ENCODE assay signal across 8 mouse cellular contexts in the genomic region with DNA sequence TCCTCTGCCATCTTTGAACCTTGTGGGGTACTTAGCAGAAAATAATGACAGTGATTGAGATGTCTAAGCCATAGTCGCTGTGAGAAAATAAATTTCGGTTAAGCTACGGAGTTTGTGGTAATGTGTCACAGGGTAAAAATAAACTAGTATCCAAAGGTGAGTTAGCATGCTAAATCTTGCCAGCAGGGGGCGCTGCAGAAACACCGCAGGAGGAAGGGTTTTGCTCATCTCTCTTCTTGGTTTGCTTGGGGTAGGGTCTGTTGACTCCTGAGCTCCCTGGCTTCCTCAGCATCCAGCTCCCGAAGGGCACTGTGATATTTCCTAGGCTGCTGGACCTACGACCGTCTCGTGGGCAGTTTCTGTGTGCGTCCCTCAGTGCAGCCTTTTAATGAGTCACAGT. TPM values are rescaled to one million over a fixed set of nuclear protein-coding genes. Genes with fewer than 3 reads are reported as not detected.
DNase-seq lines count a peak whose midpoint lies in the region; ATAC-seq and TF ChIP-seq lines count a peak whose summit lies in the region.
"Had no signal": no experiment of that assay in that cellular context is flagged by ENCODE, and none has a peak within 500 bp of the region (broad histone marks: within the 10 kb centered on the region; RNA-seq: fewer than 3 reads in every experiment).

No protein-coding gene starts in this region.

- no peaks in the 10 kb centered on the region; the same call in 1 of the 2 replicates for H3K27me3 ChIP-seq in kidney, adult 2 months (replicated peaks; ENCODE audit: control insufficient read depth, insufficient read depth, low read length)
- no peaks in the 10 kb centered on the region for H3K27me3 ChIP-seq in kidney, embryonic 14.5 days (ENCODE audit: control insufficient read depth, insufficient read depth, low read length)
- H3K27me3 ChIP-seq in CH12.LX (replicated peaks), result peaks cover 12% of the 10 kb centered on the region

- H3K79me2 ChIP-seq in CH12.LX (replicated peaks; ENCODE audit: control insufficient read depth, extremely low read depth, insufficient read depth, poor library complexity, severe bottlenecking), result no peaks in the 10 kb centered on the region

- no peak for TF ChIP-seq EP300 in CH12.LX (IDR thresholded peaks at IDR 0.05; ENCODE audit: low read length)

- dilution Hi-C loops in CH12.LX (cut with MboI; ENCODE audit: extremely low pct_ligation_motif_present, extremely low pct_unique_long_range_greater_than_20kb, low sequenced_read_pairs), result no loop called here

- no peak overlapping the region for H3K9ac ChIP-seq in kidney, embryonic 14.5 days (ENCODE audit: low read depth, low read length)
- H3K9ac ChIP-seq in CH12.LX (ENCODE audit: insufficient read depth, low read depth), result no peak overlapping the region

- no peaks in the 10 kb centered on the region for H3K9me3 ChIP-seq in kidney, embryonic 14.5 days (ENCODE audit: control insufficient read depth, low read length)
- peaks cover 6% of the 10 kb centered on the region for H3K9me3 ChIP-seq in CH12.LX (replicated peaks; ENCODE audit: low read length)

- 57% methylated on average over 10 of the region's 10 CpGs for WGBS in kidney, adult 2 months
- WGBS in kidney, embryonic 14.5 days, result 56% methylated on average over 10 of the region's 10 CpGs

- ATAC-seq in kidney, embryonic 14.5 days (ENCODE audit: low FRiP score, low TSS enrichment), result no peak

- no peak for TF ChIP-seq POLR2A in kidney, adult 2 months (IDR thresholded peaks at IDR 0.05; ENCODE audit: low read depth, low read length)
- TF ChIP-seq POLR2A in CH12.LX (IDR thresholded peaks at IDR 0.05; ENCODE audit: low read depth, low read length), result no peak

- H3K4me2 ChIP-seq in kidney, embryonic 14.5 days (replicated peaks; ENCODE audit: low read depth, low read length), result no peak overlapping the region
- H3K4me2 ChIP-seq in CH12.LX (ENCODE audit: insufficient read depth, low read depth, poor library complexity, severe bottlenecking), result no peak overlapping the region; the same call in 1 of the 2 replicates

- no peaks in the 10 kb centered on the region for H3K4me1 ChIP-seq in kidney, adult 2 months (ENCODE audit: control insufficient read depth, insufficient read depth, low read length)
- no peaks in the 10 kb centered on the region for H3K4me1 ChIP-seq in kidney, embryonic 14.5 days (ENCODE audit: control insufficient read depth, insufficient read depth, low read length)
- peaks cover 0 to 3% of the 10 kb centered on the region in 2 experiments; a peak in 2 of 4 replicates for H3K4me1 ChIP-seq in CH12.LX (ENCODE audit: control insufficient read depth in 1 of 2, insufficient read depth in 2 of 2)

- peak; percentile 59 for TF ChIP-seq RAD21 in CH12.LX (IDR thresholded peaks at IDR 0.05; ENCODE audit: low read depth, low read length)

- peak; percentile 70 for TF ChIP-seq CTCF in kidney, adult 2 months (conservative IDR thresholded peaks at IDR 0.05; ENCODE audit: insufficient read depth, insufficient read length, low read depth, low read length)
- peak; percentile 79 to 87 for TF ChIP-seq CTCF in CH12.LX (conservative IDR thresholded peaks at IDR 0.05 in 1 of 2, IDR thresholded peaks at IDR 0.05 in 1 of 2; ENCODE audit: low read depth in 2 of 2, low read length in 2 of 2)

- no peaks in the 10 kb centered on the region for H3K36me3 ChIP-seq in kidney, adult 2 months (ENCODE audit: control insufficient read depth, insufficient read depth, low read length)
- no peaks in the 10 kb centered on the region for H3K36me3 ChIP-seq in kidney, embryonic 14.5 days (ENCODE audit: control insufficient read depth, insufficient read depth, low read length)
- H3K36me3 ChIP-seq in CH12.LX (replicated peaks in 1 of 2; ENCODE audit: control insufficient read depth in 1 of 2, insufficient read depth in 1 of 2, low read length in 1 of 2), result no peaks in the 10 kb centered on the region

- in situ Hi-C loops in CH12.LX (cut with MboI; ENCODE audit: low pct_ligation_motif_present, low pct_unique_long_range_greater_than_20kb, low sequenced_read_pairs), result no loop called here

- no peak overlapping the region for H3K27ac ChIP-seq in kidney, adult 2 months (ENCODE audit: insufficient read depth, low read depth, low read length)
- H3K27ac ChIP-seq in kidney, embryonic 14.5 days (ENCODE audit: low read depth, low read length), result no peak overlapping the region
- no peak overlapping the region for H3K27ac ChIP-seq in CH12.LX (ENCODE audit: insufficient read depth, low read depth)
- H3K27ac ChIP-seq: macrophage had no signal

- H3K4me3 ChIP-seq in kidney, adult 2 months (ENCODE audit: insufficient read depth, low read depth, low read length), result no peak overlapping the region
- H3K4me3 ChIP-seq in kidney, embryonic 14.5 days (ENCODE audit: low read length), result no peak overlapping the region
- no peak overlapping the region for H3K4me3 ChIP-seq in CH12.LX (replicated peaks in 1 of 3; ENCODE audit: low read depth in 2 of 3, low read length in 2 of 3, poor library complexity in 1 of 3)

- DNase-seq in kidney, adult 2 months, result peak; percentile 34
- DNase-seq in CH12.LX (ENCODE audit: extremely low read depth), result peak; percentile 63
- DNase-seq in ZHBTc4 (ENCODE audit: low read depth, low spot score), result peak; percentile 60
- DNase-seq in kidney, postnatal 10 days, result peak; percentile 62
- peak; percentile 14 for DNase-seq in skeletal muscle tissue, adult 2 months (ENCODE audit: low read depth, low spot score)
- no peak for DNase-seq in frontal cortex, postnatal 36 days (ENCODE audit: low spot score in 2 of 2)

TF ChIP-seq in CH12.LX, 34 proteins besides CTCF, POLR2A, EP300 and RAD21:
- TF ChIP-seq BHLHE40 (IDR thresholded peaks at IDR 0.05; ENCODE audit: low read depth, low read length) (no peak), MEF2A (IDR thresholded peaks at IDR 0.05; ENCODE audit: borderline replicate concordance, low read depth, low read length) (peak; percentile 73; the same call in 1 of the 2 replicates), SMC3 (IDR thresholded peaks at IDR 0.05; ENCODE audit: low read depth, low read length) (peak; percentile 63), MAZ (IDR thresholded peaks at IDR 0.05; ENCODE audit: low read depth, low read length) (no peak), POLR2AphosphoS2 (IDR thresholded peaks at IDR 0.05; ENCODE audit: low read depth, low read length) (no peak), USF2 (conservative IDR thresholded peaks at IDR 0.05; ENCODE audit: low read depth, low read length) (no peak), MYC (IDR thresholded peaks at IDR 0.05; ENCODE audit: low read depth, low read length) (no peak), USF1 (IDR thresholded peaks at IDR 0.05; ENCODE audit: low read depth, low read length) (no peak)

RNA-seq across cellular contexts. Expression of a gene that starts 12.7 kb away (rescaled TPM):
- 28.4 and 29.2 TPM in 2 replicates for polyA plus RNA-seq in kidney, adult 2 months (2012; rRNA removed)
- polyA plus RNA-seq in kidney, embryonic 14.5 days (2014; fragmentation: Nextera tagmentation; extraction: Ambion mirVana), result 35.4 and 51.3 TPM in 2 replicates
- 23.4 and 25.5 TPM in 2 replicates for total RNA-seq in CH12.LX (2012; rRNA removed)
- total RNA-seq in CH12.LX (2014; rRNA removed), result 53.4 and 60.3 TPM in 2 replicates
- 42.0 and 42.3 TPM in 2 replicates for polyA plus RNA-seq in CH12.LX (2012; ENCODE audit: insufficient read length, low read depth)

RNA-seq across cellular contexts. Expression of a gene that starts 23.1 kb away (rescaled TPM):
- polyA plus RNA-seq in kidney, adult 2 months (2012; rRNA removed), result 5.7 and 6.2 TPM in 2 replicates
- 4.8 and 12.7 TPM in 2 replicates for polyA plus RNA-seq in kidney, embryonic 14.5 days (2014; fragmentation: Nextera tagmentation; extraction: Ambion mirVana)
- 10.5 and 11.4 TPM in 2 replicates for total RNA-seq in CH12.LX (2012; rRNA removed)
- total RNA-seq in CH12.LX (2014; rRNA removed), result 20.5 and 23.6 TPM in 2 replicates
- polyA plus RNA-seq in CH12.LX (2012; ENCODE audit: insufficient read length, low read depth), result 7.8 and 9.0 TPM in 2 replicates

RNA-seq across cellular contexts. Expression of a gene that starts 39.4 kb away (rescaled TPM):
- polyA plus RNA-seq in kidney, adult 2 months (2012; rRNA removed), result 79.1 and 84.5 TPM in 2 replicates
- 7.9 and 11.8 TPM in 2 replicates for polyA plus RNA-seq in kidney, embryonic 14.5 days (2014; fragmentation: Nextera tagmentation; extraction: Ambion mirVana)
- total RNA-seq in CH12.LX (2012; rRNA removed) (0.50 and 0.85 TPM in 2 replicates), CH12.LX (2014; rRNA removed) (not detected in 2 replicates)
- polyA plus RNA-seq in CH12.LX (2012; ENCODE audit: insufficient read length, low read depth), result not detected in 2 replicates

Comparison
In these comparisons a context has a peak if more than half of its experiments do, and no peak if none do; other contexts are left out.
1. DNase-seq: peak in kidney, adult 2 months (single experiment), CH12.LX (single experiment), ZHBTc4 (single experiment), kidney, postnatal 10 days (single experiment) and skeletal muscle tissue, adult 2 months (single experiment); none in frontal cortex, postnatal 36 days (0 of 2).